Mouse (Mus musculus): ENCODE results near the gene Srbd1.

Srbd1 gene

GRCm38 (mm10) chr17:86035146-86035545 is 109.8 kb downstream of the Srbd1 start:
- DNase-seq (ENCODE audit: low read depth, low spot score), result no peak

GRCm38 (mm10) chr17:86034641-86035040 is 110.3 kb downstream of the Srbd1 start:
- no peak for DNase-seq (ENCODE audit: low read depth, low spot score)

- DNase-seq (ENCODE audit: low read depth, low spot score), result no peak
Observed at GRCm38 (mm10) chr17:86032113-86032714, 112.8 kb downstream of the Srbd1 start.

GRCm38 (mm10) chr17:86030016-86030415 is 115.0 kb downstream of the Srbd1 start:
- no peak for DNase-seq (ENCODE audit: low read depth, low spot score)

- DNase-seq (ENCODE audit: low read depth, low spot score), result no peak
Observed at GRCm38 (mm10) chr17:86029175-86029574, 115.8 kb downstream of the Srbd1 start.

- no peak for DNase-seq (ENCODE audit: low read depth, low spot score)
Observed at GRCm38 (mm10) chr17:86027577-86028199, 117.3 kb downstream of the Srbd1 start.

GRCm38 (mm10) chr17:86024589-86024988 is 120.4 kb downstream of the Srbd1 start:
- DNase-seq (ENCODE audit: low read depth, low spot score), result no peak

GRCm38 (mm10) chr17:86022366-86022765 is 122.6 kb downstream of the Srbd1 start:
- no peak for DNase-seq (ENCODE audit: low read depth, low spot score)

- DNase-seq (ENCODE audit: low read depth, low spot score), result no peak
Observed at GRCm38 (mm10) chr17:86021815-86022214, 123.2 kb downstream of the Srbd1 start.

GRCm38 (mm10) chr17:86021231-86021630 is 123.7 kb downstream of the Srbd1 start:
- DNase-seq (ENCODE audit: low read depth, low spot score), result no peak

GRCm38 (mm10) chr17:86019793-86020192 is 125.2 kb downstream of the Srbd1 start:
- no peak for DNase-seq (ENCODE audit: low read depth, low spot score)

- no peak for DNase-seq (ENCODE audit: low read depth, low spot score)
Observed at GRCm38 (mm10) chr17:86014246-86014645, 130.7 kb downstream of the Srbd1 start.

- no peak for DNase-seq (ENCODE audit: low read depth, low spot score)
Observed at GRCm38 (mm10) chr17:86012576-86012975, 132.4 kb downstream of the Srbd1 start.

- no peak for DNase-seq (ENCODE audit: low read depth, low spot score)
Observed at GRCm38 (mm10) chr17:86011849-86012248, 133.1 kb downstream of the Srbd1 start.

GRCm38 (mm10) chr17:86008401-86008800 is 136.6 kb downstream of the Srbd1 start:
- DNase-seq (ENCODE audit: low read depth, low spot score), result no peak

GRCm38 (mm10) chr17:86002113-86002512 is 142.9 kb downstream of the Srbd1 start:
- no peak for DNase-seq (ENCODE audit: low read depth, low spot score)

GRCm38 (mm10) chr17:86001667-86002066 is 143.3 kb downstream of the Srbd1 start:
- no peak for DNase-seq (ENCODE audit: low read depth, low spot score)

GRCm38 (mm10) chr17:85995727-85996126 is 149.2 kb downstream of the Srbd1 start:
- no peak for DNase-seq (ENCODE audit: low read depth, low spot score)

GRCm38 (mm10) chr17:85995086-85995485 is 149.9 kb downstream of the Srbd1 start:
- no peak for DNase-seq (ENCODE audit: low read depth, low spot score)

- no peak for DNase-seq (ENCODE audit: low read depth, low spot score)
Observed at GRCm38 (mm10) chr17:85989058-85989769, 155.8 kb downstream of the Srbd1 start.

GRCm38 (mm10) chr17:85987531-85987930 is 157.4 kb downstream of the Srbd1 start:
- DNase-seq (ENCODE audit: low read depth, low spot score), result no peak

GRCm38 (mm10) chr17:85986624-85987023 is 158.4 kb downstream of the Srbd1 start:
- no peak for DNase-seq (ENCODE audit: low read depth, low spot score)

GRCm38 (mm10) chr17:85986181-85986580 is 158.8 kb downstream of the Srbd1 start:
- DNase-seq (ENCODE audit: low read depth, low spot score), result no peak
